Mouse (Mus musculus): ENCODE measurements around the gene Nbea. TPM values are rescaled to one million over a fixed set of nuclear protein-coding genes. Genes with fewer than 3 reads are reported as not detected.
A peak's percentile ranks its signal among the peaks of the same experiment; 100 is the strongest.

Nbea gene
- polyA plus RNA-seq, 1 experiment from 2014 or later, result 17.1 TPM

GRCm38 (mm10) chr3:55775245-55775644 is 408.3 kb downstream of the Nbea start:
- Histone ChIP-seq H3K36me3 (replicated peaks) (no peaks in the 10 kb centered on the region), H3K4me1 (peaks cover 22% of the 10 kb centered on the region), H3K27me3 (replicated peaks; ENCODE audit: low read depth, poor library complexity, severe bottlenecking) (peaks cover 30% of the 10 kb centered on the region), H3K4me3 (no peak overlapping the region), H3K9me3 (no peaks in the 10 kb centered on the region), H3K27ac (replicated peaks) (no peak overlapping the region)
- WGBS, result 28% methylated on average over 7 of the region's 7 CpGs
- DNase-seq (ENCODE audit: low spot score), result no peak

GRCm38 (mm10) chr3:55774203-55774602 is 409.3 kb downstream of the Nbea start:
- 0 out of 2 replicates have a peak, but pooled peaks cover 2% of the 10 kb centered on the region for H3K36me3 ChIP-seq (replicated peaks)
- peaks cover 19% of the 10 kb centered on the region for H3K27me3 ChIP-seq (replicated peaks; ENCODE audit: low read depth, poor library complexity, severe bottlenecking)
- 61% methylated on average over 6 of the region's 6 CpGs for WGBS
- H3K9me3 ChIP-seq, result no peaks in the 10 kb centered on the region
- H3K27ac ChIP-seq (replicated peaks), result no peak overlapping the region
- H3K4me1 ChIP-seq, result peaks cover 13% of the 10 kb centered on the region
- H3K4me3 ChIP-seq, result no peak overlapping the region
- no peak for DNase-seq (ENCODE audit: low spot score)

- no peaks in the 10 kb centered on the region for H3K9me3 ChIP-seq
- no peak for DNase-seq (ENCODE audit: low spot score)
- no peak overlapping the region for H3K4me3 ChIP-seq
- no peak overlapping the region for H3K27ac ChIP-seq (replicated peaks)
- no peaks in the 10 kb centered on the region for H3K4me1 ChIP-seq
- peaks cover 21% of the 10 kb centered on the region; the same call in 1 of the 2 replicates for H3K27me3 ChIP-seq (replicated peaks; ENCODE audit: low read depth, poor library complexity, severe bottlenecking)
- 0 out of 2 replicates have a peak, but pooled peaks cover 2% of the 10 kb centered on the region for H3K36me3 ChIP-seq (replicated peaks)
- WGBS, result 72% methylated on average over 2 of the region's 2 CpGs
Observed at GRCm38 (mm10) chr3:55769308-55769707, 414.2 kb downstream of the Nbea start.

DNA sequence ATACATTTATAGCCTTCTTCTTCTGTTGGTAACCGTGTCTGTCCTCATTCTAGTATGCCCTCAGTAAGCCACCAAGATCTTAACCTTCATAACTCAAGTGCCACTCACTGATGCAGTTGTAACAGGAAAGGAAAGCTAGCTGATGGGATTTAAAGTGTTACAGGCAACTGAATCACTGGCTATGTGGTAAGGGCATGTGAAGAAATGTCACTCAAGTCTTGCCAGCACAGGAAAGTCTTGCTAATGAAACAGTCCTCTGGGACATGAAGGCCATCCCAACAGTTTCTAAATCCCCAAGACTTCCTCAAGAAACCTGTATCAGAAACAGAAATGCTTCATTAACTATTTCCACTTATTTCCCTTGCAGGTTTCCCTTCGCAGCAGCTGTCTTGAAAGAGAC is 414.8 kb downstream of the Nbea start:
- H3K27ac ChIP-seq (replicated peaks), result no peak overlapping the region
- 91% methylated on average over 2 of the region's 2 CpGs for WGBS
- H3K27me3 ChIP-seq (replicated peaks; ENCODE audit: low read depth, poor library complexity, severe bottlenecking), result peaks cover 27% of the 10 kb centered on the region; the same call in 1 of the 2 replicates
- no peaks in the 10 kb centered on the region for H3K9me3 ChIP-seq
- H3K4me1 ChIP-seq, result no peaks in the 10 kb centered on the region
- H3K36me3 ChIP-seq (replicated peaks), result 0 out of 2 replicates have a peak, but pooled peaks cover 2% of the 10 kb centered on the region
- DNase-seq (ENCODE audit: low spot score), result no peak
- no peak overlapping the region for H3K4me3 ChIP-seq

- Histone ChIP-seq H3K27me3 (replicated peaks; ENCODE audit: low read depth, poor library complexity, severe bottlenecking) (peaks cover 62% of the 10 kb centered on the region), H3K4me3 (no peak overlapping the region), H3K4me1 (no peaks in the 10 kb centered on the region), H3K9me3 (no peaks in the 10 kb centered on the region), H3K27ac (replicated peaks) (no peak overlapping the region), H3K36me3 (replicated peaks) (no peaks in the 10 kb centered on the region)
- 33% methylated on average over 8 of the region's 8 CpGs for WGBS
- no peak for DNase-seq (ENCODE audit: low spot score)
Observed at GRCm38 (mm10) chr3:55763591-55763990, 419.9 kb downstream of the Nbea start.

- peaks cover 55% of the 10 kb centered on the region for H3K27me3 ChIP-seq (replicated peaks; ENCODE audit: low read depth, poor library complexity, severe bottlenecking)
- H3K9me3 ChIP-seq, result no peaks in the 10 kb centered on the region
- H3K36me3 ChIP-seq (replicated peaks), result no peaks in the 10 kb centered on the region
- 68% methylated on average over 8 of the region's 8 CpGs for WGBS
- peaks cover 42% of the 10 kb centered on the region for H3K4me1 ChIP-seq
- no peak overlapping the region for H3K27ac ChIP-seq (replicated peaks)
- H3K4me3 ChIP-seq, result no peak overlapping the region
- no peak for DNase-seq (ENCODE audit: low spot score)
Observed at GRCm38 (mm10) chr3:55758297-55758696, 425.2 kb downstream of the Nbea start.

GRCm38 (mm10) chr3:55756602-55757190 is 426.8 kb downstream of the Nbea start:
- H3K27me3 ChIP-seq (replicated peaks; ENCODE audit: low read depth, poor library complexity, severe bottlenecking), result peaks cover 56% of the 10 kb centered on the region
- H3K27ac ChIP-seq (replicated peaks), result 0 out of 2 replicates have a peak overlapping the region, but pooled peaks have one; percentile 35
- 64% methylated on average over 11 of the region's 11 CpGs for WGBS
- no peaks in the 10 kb centered on the region for H3K9me3 ChIP-seq
- DNase-seq (ENCODE audit: low spot score), result no peak
- H3K4me1 ChIP-seq, result peaks cover 42% of the 10 kb centered on the region
- no peaks in the 10 kb centered on the region for H3K36me3 ChIP-seq (replicated peaks)
- no peak overlapping the region for H3K4me3 ChIP-seq

DNA sequence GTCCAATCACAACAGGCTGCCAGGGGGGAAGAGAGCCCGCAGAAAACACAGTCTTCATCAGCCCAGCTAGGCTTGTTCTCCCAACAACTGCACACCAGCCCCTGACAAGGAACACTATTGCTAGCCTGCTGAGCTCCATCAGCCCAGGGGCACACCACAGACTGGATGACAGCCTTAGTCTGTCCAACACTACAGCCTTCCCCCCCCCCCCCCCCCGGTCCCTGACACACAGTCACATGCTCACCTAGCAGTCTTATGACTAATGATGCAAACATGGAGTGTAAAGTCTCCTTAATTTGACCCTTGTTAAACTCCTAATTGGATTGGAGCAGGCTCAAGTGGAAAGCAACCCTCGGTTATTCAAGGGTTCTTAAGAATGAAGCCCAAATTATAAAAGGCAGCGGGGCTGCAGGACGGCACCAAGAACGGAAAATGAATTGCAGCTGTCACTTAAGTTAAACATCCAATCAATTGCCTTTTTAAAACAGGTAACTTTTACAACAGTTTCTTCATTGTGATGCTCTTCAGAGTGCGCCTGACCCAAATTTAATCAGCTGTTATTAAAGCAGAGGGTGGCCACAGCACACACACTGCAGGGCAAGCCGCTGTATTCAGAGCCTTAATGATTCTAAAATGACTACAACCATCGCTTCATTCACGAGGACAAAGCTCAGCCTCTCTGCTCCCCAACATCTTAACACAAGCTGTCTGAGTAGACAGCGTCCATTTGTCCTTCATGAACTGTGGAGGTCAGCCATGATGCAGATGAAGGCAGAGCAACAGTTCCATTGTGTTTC is 427.5 kb downstream of the Nbea start:
- peaks cover 49% of the 10 kb centered on the region for H3K4me1 ChIP-seq
- peak; percentile 52 for DNase-seq (ENCODE audit: low spot score)
- WGBS, result 32% methylated on average over 11 of the region's 11 CpGs
- H3K27ac ChIP-seq (replicated peaks), result peak overlapping the region; percentile 35; the same call in 1 of the 2 replicates
- H3K4me3 ChIP-seq, result no peak overlapping the region
- H3K9me3 ChIP-seq, result no peaks in the 10 kb centered on the region
- no peaks in the 10 kb centered on the region for H3K36me3 ChIP-seq (replicated peaks)
- peaks cover 51% of the 10 kb centered on the region for H3K27me3 ChIP-seq (replicated peaks; ENCODE audit: low read depth, poor library complexity, severe bottlenecking)

DNA sequence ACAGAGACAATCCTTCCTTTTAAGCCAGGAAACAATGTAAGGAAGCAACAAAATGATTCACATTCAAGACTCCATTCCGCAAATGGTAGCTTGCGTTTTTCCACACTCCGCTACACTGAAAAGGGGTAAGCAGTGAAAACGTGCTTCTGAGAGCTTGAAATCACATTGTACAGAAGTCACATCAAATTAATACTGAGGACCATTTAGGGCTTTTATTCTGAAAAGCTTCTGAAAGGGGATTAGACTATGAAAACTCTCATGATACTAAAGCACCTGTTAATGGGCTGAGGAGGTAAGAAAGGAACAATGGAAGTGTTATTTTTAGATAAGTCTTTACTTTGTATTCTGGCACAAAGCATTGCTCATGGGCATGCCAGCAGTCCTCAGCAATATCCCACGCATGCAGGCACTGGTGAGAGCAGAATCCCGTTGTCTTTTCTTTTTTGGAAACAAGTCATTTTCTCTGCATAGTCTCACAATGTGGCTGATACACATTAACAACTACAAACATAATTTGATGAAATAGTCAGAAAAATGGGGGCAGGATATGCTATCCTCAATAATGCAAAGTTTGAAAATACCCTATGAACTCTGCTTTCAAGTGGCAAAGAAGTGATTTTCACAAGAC is 428.4 kb downstream of the Nbea start:
- no peaks in the 10 kb centered on the region for H3K9me3 ChIP-seq
- WGBS, result 62% methylated on average over 6 of the region's 6 CpGs
- H3K4me1 ChIP-seq, result peaks cover 57% of the 10 kb centered on the region
- H3K36me3 ChIP-seq (replicated peaks), result no peaks in the 10 kb centered on the region
- peaks cover 42% of the 10 kb centered on the region for H3K27me3 ChIP-seq (replicated peaks; ENCODE audit: low read depth, poor library complexity, severe bottlenecking)
- H3K4me3 ChIP-seq, result no peak overlapping the region
- H3K27ac ChIP-seq (replicated peaks), result no peak overlapping the region
- DNase-seq (ENCODE audit: low spot score), result no peak

GRCm38 (mm10) chr3:55753872-55754271 is 429.6 kb downstream of the Nbea start:
- H3K27me3 ChIP-seq (replicated peaks; ENCODE audit: low read depth, poor library complexity, severe bottlenecking), result peaks cover 36% of the 10 kb centered on the region
- no peaks in the 10 kb centered on the region for H3K9me3 ChIP-seq
- H3K36me3 ChIP-seq (replicated peaks), result no peaks in the 10 kb centered on the region
- 82% methylated on average over 6 of the region's 6 CpGs for WGBS
- H3K27ac ChIP-seq (replicated peaks), result no peak overlapping the region
- peaks cover 57% of the 10 kb centered on the region for H3K4me1 ChIP-seq
- no peak overlapping the region for H3K4me3 ChIP-seq
- DNase-seq (ENCODE audit: low spot score), result no peak

- DNase-seq (ENCODE audit: low spot score), result no peak
- H3K4me3 ChIP-seq, result no peak overlapping the region
- WGBS, result 85% methylated on average over 4 of the region's 4 CpGs
- peaks cover 58% of the 10 kb centered on the region for H3K4me1 ChIP-seq
- no peak overlapping the region for H3K27ac ChIP-seq (replicated peaks)
- peaks cover 36% of the 10 kb centered on the region for H3K27me3 ChIP-seq (replicated peaks; ENCODE audit: low read depth, poor library complexity, severe bottlenecking)
- H3K9me3 ChIP-seq, result no peaks in the 10 kb centered on the region
- no peaks in the 10 kb centered on the region for H3K36me3 ChIP-seq (replicated peaks)
Observed at GRCm38 (mm10) chr3:55752558-55752957, 430.9 kb downstream of the Nbea start.

DNA sequence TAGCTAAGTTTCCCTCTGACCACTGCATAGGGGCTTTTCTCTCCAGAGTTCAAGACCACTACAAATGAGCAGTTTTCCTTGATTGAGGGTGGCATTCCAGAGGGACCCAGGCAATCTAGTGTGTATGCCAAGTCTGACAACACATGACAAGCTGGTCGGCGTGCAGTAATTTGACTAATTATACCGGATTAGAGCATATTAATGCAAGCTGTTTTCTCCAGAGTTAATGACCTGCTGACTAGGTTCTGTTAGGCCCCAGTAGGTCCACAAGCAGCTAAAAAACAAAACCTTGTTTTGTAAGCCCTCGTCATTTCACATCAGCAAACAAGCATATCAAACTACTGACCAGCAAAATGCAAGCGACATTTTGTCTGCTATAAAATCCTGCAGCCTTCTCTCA is 432.1 kb downstream of the Nbea start:
- Histone ChIP-seq H3K36me3 (replicated peaks) (no peaks in the 10 kb centered on the region), H3K27me3 (replicated peaks; ENCODE audit: low read depth, poor library complexity, severe bottlenecking) (peaks cover 42% of the 10 kb centered on the region), H3K27ac (replicated peaks) (no peak overlapping the region), H3K4me3 (no peak overlapping the region), H3K9me3 (no peaks in the 10 kb centered on the region), H3K4me1 (peaks cover 51% of the 10 kb centered on the region)
- DNase-seq (ENCODE audit: low spot score), result no peak
- 44% methylated on average over 5 of the region's 5 CpGs for WGBS
